Mouse (Mus musculus): ENCODE data around the gene Mphosph10.

The Mphosph10 gene

DNA sequence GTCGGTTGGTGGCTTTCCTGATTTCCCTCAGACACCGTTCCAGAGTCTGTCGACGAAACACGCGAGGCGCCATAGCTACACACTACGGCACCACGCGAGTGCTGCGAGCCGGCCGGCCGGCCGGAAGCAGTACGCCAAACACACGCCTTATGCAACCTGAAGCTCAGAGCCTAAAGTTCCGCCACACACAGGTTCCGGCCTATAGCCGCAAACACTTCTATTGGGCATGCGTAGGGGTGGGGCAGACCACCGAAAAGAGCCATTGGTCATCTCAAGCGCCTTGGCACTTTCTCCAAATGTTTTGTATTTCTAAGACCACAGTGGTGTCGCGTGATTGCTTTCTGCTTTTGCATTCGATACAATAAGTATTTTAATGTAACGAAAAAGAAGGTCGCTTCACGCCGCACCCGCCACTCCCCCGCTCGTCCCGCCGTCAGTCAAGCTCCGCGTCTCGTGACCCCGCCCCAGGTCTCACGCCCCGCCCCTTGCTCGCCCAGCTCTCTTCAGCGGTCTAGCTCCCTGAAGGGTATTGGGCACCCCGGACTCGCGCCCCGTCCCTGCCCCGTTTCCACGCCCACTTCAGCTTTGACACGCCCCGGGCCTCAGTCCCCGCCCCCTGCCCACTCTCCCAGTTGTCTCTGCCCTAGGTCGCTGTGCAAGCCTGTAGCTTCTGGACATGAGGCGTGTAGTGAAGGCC, at the start of gene Mphosph10, which contains the start of gene Mcee:
TSS of gene Mphosph10 (minus strand) at position 147 of the 697 bp plus-strand sequence.
TSS of gene Mcee (plus strand) at position 486 of the 697 bp plus-strand sequence.
- peak; percentile 100 for DNase-seq (ENCODE audit: low spot score)

DNA sequence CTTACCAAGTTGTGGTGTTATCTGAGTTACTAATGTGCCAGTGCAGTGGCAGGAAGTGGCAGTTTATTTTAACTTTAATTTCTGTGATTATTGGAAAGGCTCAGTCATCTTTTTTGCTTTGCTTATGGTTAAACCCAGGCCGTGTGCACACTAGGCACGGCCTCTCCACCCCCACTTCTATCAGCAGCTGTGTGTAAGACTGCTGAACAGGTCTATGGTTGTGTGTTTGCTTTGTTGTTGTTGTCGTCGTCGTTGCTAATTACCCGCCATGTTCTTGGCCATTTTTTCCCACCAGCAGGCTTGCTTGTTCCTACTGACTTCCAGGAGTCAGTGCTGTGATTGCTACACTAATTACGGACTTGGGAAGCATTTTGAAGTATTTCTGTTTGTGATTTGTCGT, 48.5 kb upstream of the Mphosph10 start:
- DNase-seq (ENCODE audit: low spot score), result no peak

DNA sequence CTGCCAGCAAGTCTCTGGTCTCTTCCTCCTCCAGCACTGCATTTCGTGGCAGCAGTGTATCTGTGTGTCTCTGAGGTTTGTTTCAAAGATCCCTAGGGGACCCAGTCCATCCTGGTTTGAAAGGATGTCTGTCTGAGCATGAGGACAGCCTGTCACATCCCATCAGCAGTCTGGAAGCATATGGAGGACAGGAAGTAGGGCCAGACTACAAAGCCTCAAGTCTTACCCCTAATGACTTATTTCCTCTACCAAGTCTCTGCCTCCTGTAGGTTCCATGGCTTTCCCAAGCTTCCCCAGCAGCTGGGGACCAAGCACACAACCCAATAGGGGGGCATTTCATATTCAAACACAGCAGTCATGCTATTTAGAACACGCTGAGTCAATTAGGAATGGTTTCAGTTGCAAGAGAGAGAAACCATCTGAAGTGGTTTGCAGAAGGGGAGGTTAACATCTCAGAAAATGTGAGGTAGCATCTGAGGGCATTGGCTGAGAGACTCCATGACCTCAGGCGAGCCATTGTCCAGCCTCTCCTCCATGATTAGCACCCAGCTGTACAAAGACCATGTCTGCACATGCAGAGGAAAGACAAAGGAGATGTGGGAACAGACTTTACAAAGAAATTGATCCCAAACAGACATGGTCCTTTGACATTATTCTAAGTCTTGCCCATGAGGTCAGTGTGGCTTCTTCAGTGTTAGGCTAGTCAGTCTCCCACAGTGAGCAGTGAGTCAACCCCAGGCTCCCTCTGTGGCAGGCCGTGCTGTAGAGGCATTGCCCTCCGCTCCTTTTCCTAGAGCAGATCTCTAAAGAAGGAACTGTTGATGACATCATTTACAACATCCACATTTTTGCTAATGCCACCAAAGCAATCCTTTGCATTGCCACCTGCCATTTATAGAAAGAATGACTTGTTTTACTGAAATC, 47.8 kb upstream of the Mphosph10 start:
- DNase-seq (ENCODE audit: low spot score), result no peak

DNA sequence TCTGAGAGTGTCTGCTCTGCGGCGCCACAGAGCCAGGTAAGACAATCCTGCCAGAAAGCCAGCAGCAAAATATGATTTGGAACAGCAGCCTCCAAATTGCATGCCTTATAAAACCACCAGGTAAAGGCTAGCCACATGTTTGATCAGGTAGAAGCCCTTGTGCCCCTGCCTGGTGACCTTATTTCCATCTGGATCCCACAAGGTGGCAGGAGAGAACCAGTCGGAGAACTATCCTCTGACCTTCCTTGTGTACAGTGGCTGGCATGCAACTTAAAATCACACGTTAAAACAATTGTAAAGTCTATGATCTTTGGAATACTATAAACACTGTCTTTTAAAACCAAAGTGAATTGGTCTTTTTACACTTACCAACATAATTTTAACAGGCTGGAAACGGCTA, 32.8 kb upstream of the Mphosph10 start:
- DNase-seq (ENCODE audit: low spot score), result no peak

DNA sequence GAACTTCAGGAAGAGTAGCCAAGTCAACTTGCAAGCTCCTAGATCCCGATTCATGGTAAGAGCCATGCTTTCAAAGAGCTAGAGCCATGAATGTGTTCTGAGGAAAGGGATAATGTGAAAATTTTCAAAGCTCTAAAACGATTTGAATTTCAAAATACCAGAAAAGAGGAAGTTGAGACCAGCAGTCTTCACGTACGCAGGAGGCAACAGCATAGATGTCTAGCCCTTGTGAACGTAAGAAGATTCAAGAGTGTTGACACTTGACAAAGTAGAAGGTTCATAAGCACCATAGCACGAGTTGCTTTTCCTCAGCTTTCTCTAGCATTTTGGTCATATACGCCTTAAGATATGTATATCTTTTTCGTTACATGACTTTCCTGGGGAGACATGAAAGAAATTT, 11.9 kb upstream of the Mphosph10 start:
- no peak for DNase-seq (ENCODE audit: low spot score)

DNA sequence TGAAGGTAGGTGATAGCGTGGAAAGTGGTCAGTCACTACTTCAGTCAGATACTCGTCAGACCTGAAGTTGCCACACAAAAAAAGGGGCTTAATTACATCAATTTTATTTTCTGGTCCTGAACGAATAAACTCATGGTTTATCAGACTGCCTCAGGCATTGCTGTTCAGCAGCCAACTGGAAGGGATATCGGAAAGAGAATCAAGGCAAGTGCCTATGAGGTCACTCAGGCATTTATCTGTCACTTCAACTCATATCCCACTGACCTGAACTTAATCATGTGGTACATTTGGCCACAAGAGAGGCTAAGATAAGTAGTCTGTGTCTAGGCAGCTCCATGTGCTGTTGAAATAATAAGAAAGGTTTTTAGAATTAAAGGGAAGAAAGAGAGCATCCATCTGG, 10.4 kb upstream of the Mphosph10 start:
- DNase-seq (ENCODE audit: low spot score), result no peak

DNA sequence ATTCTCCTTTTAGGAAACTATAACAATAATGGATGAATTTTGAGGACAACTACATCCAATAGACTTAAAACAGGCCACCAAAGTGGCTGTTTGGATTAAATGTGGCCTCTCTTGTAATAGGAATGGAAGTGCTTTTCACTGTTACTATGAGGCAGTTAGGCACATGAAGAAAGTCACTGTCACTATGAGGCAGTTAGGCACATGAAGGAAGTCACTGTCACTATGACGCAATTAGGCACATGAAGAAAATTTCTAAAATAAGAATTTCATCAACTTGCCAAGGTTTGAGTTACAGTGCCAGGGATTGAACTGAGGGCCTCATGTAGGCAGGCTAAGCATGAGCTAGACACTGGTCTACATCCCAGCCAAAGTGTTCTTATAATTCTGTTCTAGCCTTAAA, 8.7 kb upstream of the Mphosph10 start:
- no peak for DNase-seq (ENCODE audit: low spot score)

DNA sequence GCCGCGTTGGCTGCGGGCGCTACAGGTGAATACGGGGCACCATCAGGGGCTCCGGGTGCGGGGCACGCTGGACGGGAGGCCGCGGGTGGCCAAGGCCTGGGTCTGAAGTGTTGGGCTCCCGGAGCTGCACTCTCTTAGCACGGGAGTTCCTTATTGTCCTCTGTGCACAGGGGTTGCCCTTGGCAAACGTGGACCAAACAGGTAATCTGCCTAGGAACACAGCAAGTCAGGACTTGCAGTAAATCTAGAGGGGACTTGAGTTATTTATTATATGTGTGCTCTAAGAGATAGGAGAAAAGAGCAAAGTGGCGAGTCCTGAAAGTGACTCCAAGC, 717 bp upstream of the Mphosph10 start:
- no peak for DNase-seq (ENCODE audit: low spot score)

DNA sequence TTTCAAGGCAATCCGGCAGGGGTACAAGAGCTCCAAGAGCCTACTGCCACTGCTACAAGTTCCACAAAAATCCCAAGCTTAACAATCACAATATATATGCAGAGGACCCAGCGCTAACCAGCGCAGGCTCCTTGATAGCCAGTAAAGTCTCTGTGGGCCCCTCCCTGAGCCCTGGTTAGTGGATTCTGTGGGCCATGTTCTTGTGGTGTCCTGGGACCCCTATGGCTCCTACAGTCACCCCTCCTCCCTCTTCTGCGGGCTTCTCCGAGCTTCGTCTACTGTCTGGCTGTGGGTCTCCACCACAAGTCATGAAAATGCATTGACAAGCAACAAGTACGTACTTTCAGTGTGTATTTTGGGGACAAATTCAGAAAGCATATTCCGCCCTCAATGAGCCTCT, 589 bp downstream of the Mphosph10 start:
- DNase-seq (ENCODE audit: low spot score), result no peak

DNA sequence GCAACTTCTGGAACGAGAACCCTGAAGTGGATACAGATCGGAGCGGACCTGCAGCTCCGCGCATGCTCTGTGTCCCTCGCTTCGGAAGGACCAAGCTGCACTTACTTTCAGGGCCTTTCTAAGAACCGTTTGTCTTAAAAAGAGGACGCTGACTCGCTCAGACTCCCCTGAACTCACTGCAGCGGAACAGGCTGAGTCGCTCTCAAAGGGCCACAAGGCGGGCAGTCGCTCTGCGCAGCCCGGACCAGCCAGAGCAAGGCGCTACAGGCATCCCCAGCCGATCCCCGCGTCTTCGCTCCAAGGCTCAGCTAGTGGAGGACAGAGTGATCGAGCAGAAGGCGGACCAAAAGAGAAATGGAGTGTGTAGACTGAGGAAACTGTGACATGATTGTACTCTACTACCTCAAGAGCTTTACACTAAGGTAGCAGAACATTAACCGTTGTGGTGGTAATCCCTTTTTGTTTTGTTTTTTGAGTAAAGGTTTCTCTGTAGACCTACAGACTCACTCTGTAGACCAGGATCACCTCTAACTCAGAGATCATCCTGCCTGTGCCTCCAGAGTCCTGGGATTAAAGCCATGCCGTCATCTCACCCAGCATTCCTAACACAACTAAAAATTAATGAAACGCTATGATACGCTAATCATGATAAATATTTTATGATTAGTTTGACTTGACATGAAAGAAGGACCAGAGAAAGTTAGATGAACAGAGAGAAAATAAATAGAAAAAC, 18.1 kb downstream of the Mphosph10 start, which contains the start of gene Fan1:
TSS of gene Fan1 (minus strand) at position 266 of the 733 bp plus-strand sequence.
- DNase-seq (ENCODE audit: low spot score), result peak; percentile 88

DNA sequence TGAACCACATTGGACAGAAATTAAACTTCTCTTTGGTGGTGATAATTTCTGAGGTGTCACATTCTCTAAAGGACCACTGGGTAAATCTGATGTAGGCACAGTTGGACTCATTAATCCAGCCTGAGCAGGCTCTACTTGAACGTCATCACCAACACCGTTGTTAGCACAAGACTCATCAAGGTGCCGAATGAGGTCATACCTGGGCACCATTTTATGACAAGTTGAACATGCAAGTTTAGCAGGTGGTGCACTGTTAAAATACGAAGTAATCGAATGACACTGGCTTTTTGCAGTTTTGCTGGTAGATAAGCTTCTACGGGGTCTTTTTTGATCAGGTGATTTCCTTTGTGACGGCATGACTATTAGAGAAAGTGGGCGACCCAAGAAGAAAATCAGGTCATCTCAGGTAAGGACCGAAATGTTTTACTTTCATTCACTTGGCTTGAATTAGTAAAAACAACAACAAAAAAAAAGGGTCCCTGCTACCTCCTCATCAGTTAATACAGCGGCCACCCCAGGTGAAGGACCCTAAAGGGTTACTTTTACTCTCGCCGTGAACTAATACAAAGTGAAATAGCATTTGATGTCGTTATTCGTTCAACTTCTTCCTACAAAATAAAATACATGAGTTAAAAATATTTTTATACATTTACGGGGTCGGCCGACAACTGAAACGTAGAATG, 18.8 kb downstream of the Mphosph10 start:
- no peak for DNase-seq (ENCODE audit: low spot score)

DNA sequence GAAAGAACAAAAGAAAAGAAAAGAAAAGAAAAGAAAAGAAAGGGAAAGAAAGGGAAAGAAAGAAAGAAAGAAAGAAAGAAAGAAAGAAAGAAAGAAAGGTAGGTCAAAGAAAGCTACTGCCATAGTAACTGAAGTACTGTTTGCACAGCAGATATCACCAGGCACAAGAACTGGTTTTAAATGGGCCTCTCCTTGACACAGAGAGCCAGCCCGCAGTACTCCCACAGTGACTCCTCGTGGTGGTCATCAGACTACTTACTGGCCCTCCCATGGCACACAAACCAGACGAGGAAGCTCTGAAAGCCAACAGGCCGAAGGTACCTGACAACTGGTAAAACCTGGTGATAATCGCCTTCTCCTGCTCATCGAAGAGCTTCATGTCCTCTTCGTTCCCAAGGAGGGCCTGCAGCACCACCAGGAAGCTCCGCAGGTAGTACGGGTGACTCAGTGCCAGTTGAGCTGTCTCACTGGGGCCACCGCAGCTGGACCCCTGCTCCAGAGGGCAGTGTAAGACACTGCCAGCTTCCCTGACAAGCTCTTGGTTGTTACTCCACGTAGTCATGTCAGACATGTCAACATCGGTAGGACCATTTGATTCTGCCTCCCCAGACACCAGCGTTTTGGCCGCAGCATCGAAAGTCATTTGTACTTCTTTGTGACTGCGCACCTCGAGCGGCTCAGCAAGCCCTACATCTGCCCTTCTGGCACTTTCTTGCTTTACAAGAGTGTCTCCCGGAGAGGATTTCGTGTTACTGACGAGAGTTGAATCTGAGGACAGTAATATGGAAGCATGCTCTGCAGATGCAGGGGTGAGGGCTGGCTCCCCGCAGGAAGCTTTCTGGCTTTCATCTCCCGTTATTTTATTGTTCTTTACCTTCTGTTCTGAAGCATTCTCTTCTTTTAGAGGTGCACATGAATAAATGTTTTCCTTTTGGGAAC, 19.9 kb downstream of the Mphosph10 start:
- no peak for DNase-seq (ENCODE audit: low spot score)

DNA sequence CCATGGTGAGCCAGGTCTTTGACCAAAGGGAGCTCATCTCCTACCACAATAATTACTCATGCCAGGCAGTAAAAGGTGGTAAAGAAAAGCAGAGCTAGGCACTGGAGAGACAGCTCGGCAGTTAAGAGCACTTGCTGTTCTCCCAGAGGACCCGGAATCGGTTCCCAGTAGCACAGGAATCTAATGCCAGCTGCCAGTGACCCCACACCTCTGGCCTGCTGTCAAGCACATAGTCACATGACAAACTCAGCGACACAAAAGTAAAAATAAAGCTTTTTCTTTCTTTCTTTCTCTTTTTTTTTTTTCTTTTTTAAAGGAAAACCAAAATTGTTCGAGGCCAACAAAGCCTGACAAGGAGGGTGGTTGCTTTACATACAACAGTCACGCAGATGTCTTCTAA, 22.2 kb downstream of the Mphosph10 start:
- no peak for DNase-seq (ENCODE audit: low spot score)

DNA sequence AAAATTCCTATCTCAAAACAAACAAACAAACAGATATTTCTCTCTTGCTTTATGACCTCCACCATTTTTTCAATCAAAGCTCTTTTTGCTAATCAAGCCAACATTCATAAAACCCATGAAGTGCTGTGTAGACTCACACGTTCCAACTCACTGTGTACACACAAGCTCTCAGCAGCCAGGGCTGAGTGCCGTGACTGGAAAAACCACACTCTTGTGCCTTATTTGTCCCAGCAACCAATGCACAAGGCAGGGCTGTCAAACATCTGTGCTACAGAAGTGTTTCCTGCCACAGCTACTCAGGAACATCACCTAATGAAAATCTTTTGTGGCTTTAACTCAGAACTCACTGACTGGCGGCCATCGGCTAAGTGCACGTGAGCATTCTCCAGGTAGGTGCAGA, 26.2 kb downstream of the Mphosph10 start:
- DNase-seq (ENCODE audit: low spot score), result no peak

DNA sequence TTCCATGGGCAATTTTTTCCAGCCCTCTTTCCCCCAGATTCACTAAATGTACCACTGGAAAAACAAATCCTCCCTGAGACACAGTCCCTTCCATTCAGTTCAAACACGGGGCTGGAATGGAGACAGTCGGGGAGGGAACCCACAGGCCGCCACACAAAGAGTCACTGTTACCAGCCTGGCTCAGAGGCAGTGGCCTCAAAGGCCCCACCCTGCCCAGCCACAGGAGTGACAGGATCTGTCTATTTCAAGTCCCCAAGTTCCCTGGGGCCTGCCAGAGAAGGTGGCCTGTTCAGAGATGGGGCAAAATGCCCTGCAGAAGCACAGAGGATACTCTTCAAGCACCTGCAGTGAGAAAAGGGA, 31.5 kb downstream of the Mphosph10 start:
- DNase-seq (ENCODE audit: low spot score), result no peak

DNA sequence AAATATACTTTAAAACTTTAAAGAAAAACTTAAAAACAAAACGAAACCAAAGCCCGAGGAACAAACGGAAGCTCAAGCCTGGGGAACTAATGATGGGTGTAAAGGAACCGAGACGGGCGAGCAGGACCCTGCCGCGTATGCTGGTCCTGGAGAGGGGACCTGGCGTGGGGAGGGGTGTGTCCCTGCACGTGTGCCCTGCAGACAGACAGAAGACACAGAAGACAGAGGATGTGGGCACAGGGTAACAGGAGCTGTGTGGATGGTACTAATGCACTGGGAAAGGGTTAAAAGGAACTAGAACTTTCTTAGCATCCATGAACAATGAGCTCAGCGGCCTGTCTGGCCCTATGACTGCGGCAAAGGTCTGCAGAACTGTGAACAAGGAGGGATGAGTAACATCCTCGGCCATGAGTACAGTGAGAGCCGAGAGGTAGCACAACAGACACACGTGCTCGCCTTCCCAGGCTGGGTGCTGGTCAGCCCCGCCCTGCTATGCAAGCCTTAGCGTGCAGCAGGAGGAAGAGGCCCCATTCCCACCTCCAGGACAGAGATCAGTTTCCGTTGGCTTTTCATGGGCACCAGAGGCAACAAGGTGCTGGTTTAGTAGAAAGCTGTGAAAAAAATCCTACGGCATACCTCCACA, 32.0 kb downstream of the Mphosph10 start:
- no peak for DNase-seq (ENCODE audit: low spot score)

DNA sequence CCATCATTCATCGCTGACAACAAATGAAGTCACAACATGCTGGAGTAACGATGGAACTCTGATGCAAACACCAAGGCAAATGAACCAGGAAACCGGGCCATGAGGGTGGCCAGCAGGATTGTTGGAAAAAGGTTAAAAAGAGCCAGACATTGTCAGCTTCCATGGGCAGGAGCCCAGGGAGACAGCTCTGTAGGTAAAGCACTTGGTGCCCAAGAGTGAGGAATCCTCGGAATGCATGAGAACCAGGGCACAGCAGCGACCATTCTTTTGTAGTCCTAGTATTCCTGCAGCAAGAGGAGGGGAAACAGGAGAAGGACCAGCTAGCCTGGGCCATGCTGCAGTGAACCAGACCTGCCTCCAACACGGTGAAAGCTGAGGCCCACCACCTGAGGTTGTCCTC, 33.4 kb downstream of the Mphosph10 start:
- DNase-seq (ENCODE audit: low spot score), result no peak

DNA sequence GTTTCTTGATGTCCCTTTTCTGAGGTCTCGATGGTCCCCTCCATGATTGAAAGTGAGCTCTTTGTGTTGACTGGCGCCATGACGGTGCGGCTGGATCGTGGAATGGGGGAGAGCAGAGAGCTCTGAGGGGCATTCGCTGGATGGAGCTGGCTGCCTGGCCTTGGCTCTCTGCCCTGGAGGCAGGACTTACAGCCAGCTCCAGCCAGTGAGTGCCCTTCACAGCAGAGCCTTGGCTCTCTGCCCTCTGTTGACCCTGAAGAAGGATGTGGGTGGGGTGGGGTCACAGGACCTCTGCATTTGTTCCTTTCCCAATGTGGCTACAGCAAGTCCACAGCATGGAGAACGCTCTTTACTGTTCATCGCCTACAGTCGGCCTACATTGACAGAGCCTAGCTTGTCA, 34.7 kb downstream of the Mphosph10 start:
- DNase-seq (ENCODE audit: low spot score), result peak; percentile 82

DNA sequence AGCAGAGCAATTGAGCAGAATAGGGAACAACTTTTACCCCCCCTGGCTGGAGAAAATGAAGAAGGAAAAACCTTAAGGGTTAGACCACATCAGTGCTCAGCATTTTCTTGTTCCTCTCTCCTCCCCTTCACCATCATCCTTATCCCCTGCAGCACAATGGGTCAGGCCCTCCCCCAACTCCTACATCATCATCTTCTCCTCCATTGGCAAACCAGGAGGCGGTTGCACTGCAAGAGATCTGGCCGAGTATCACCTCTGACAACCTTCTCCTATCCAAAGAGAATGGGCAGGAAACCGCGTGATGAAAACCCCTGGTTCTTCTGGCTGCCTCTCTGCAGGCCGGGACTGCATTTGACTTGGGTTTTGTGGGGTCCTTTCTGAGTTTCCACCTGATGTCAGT, 35.4 kb downstream of the Mphosph10 start:
- DNase-seq (ENCODE audit: low spot score), result no peak

DNA sequence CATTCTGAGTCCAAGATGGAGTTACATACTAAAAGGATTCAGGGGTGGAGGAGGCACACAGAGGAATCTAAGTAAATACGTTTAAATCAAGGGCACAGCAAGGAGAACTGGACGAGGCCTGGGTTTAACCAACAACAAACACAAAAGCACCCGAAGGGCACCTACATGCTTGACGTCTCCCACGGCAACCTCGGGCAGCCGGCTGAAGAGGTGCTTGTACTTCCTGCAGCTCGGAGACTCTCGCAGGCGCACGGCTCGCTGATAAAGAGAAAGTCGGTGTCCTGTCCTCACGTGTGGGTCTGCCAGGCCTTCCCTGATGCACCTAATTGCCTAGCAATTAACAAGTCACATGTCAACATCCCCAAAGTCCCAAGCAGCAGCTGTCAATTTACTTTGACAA, 37.9 kb downstream of the Mphosph10 start:
- no peak for DNase-seq (ENCODE audit: low spot score)
